Mouse (Mus musculus) forebrain, embryonic 12.5 days (tissue): ENCODE data around the gene Apoe. TPM values are rescaled to one million over a fixed set of nuclear protein-coding genes. Genes with fewer than 3 reads are reported as not detected.

Source experiments
- ATAC-seq: fragments of 200-750 bp; cut with Nextera tagmentation; 2 replicates; pipeline ENCODE4 v1.8.0; 2017; ENCODE audit warnings: moderate TSS enrichment; ENCODE audit not compliant: low FRiP score
- H3K27ac ChIP-seq: fragments of 300-500 bp; sonication (generic); 2 replicates; pipeline ENCODE4 v1.5.1; 2016; ENCODE audit warnings: mild to moderate bottlenecking
- H3K27me3 ChIP-seq: fragments of 300-500 bp; sonication (generic); 2 replicates; pipeline ENCODE4 v1.6.1; 2016; ENCODE audit warnings: mild to moderate bottlenecking
- H3K36me3 ChIP-seq: fragments of 300-500 bp; sonication (generic); replicated peaks from 2 replicates; pipeline ENCODE4 v1.6.1; 2016; ENCODE audit warnings: mild to moderate bottlenecking
- H3K4me1 ChIP-seq: fragments of 300-500 bp; sonication (generic); 2 replicates; pipeline ENCODE4 v1.6.1; 2016
- H3K4me2 ChIP-seq: fragments of 300-500 bp; sonication (generic); 2 replicates; pipeline ENCODE4 v1.6.1; 2016; ENCODE audit warnings: mild to moderate bottlenecking, moderate library complexity
- H3K4me3 ChIP-seq: fragments of 300-500 bp; sonication (generic); replicated peaks from 2 replicates; pipeline ENCODE4 v1.5.1; 2016; ENCODE audit warnings: mild to moderate bottlenecking
- H3K9ac ChIP-seq: fragments of 300-500 bp; sonication (generic); 2 replicates; pipeline ENCODE4 v1.6.1; 2016; ENCODE audit warnings: mild to moderate bottlenecking
- H3K9me3 ChIP-seq: fragments of 300-500 bp; sonication (generic); 2 replicates; pipeline ENCODE4 v1.6.1; 2016
- WGBS: fragments of 180-500 bp; shearing (Covaris S2); methylation state at CpG from one replicate; pipeline ENCODE4 v1.1.7; 2016; 5-methylcytosine and 5-hydroxymethylcytosine counted together
- polyA plus RNA-seq: library from polyadenylated mRNA; unstranded; fragments of >200 nt; fragmentation: Nextera tagmentation; extraction: Ambion mirVana; gene quantifications from 2 replicates; pipeline ENCODE4 v1.2.1, GENCODE M21; 2016

The Apoe gene
- polyA plus RNA-seq, 1 experiment from 2014 or later = 128 TPM

GRCm38 (mm10) chr7:19713598-19713997 is 14.6 kb upstream of the Apoe start:
- H3K4me2 ChIP-seq = peak overlapping the region; percentile 97; the same call in 1 of the 2 replicates
- H3K27ac ChIP-seq = no peak overlapping the region
- H3K9ac ChIP-seq = no peak overlapping the region
- WGBS = 87% methylated on average over 9 of the region's 9 CpGs
- peak overlapping the region; percentile 99; the same call in 1 of the 2 replicates for H3K4me3 ChIP-seq
- peaks cover 19% of the 10 kb centered on the region for H3K4me1 ChIP-seq
- no peaks in the 10 kb centered on the region for H3K9me3 ChIP-seq
- H3K27me3 ChIP-seq = no peaks in the 10 kb centered on the region
- H3K36me3 ChIP-seq = peaks cover 54% of the 10 kb centered on the region
- ATAC-seq = no peak

- Histone ChIP-seq H3K9me3 (no peaks in the 10 kb centered on the region), H3K4me1 (peaks cover 19% of the 10 kb centered on the region), H3K27me3 (no peaks in the 10 kb centered on the region), H3K4me2 (no peak overlapping the region), H3K27ac (no peak overlapping the region), H3K4me3 (no peak overlapping the region), H3K9ac (no peak overlapping the region), H3K36me3 (peaks cover 57% of the 10 kb centered on the region)
- 58% methylated on average over 4 of the region's 4 CpGs for WGBS
- no peak for ATAC-seq
These were observed 14.2 kb upstream of the Apoe start for GRCm38 (mm10) chr7:19713196-19713595.

- H3K9me3 ChIP-seq = no peaks in the 10 kb centered on the region
- peaks cover 19% of the 10 kb centered on the region for H3K4me1 ChIP-seq
- no peak for ATAC-seq
- peaks cover 62% of the 10 kb centered on the region for H3K36me3 ChIP-seq
- H3K27ac ChIP-seq = no peak overlapping the region
- no peak overlapping the region for H3K4me3 ChIP-seq
- no peak overlapping the region for H3K4me2 ChIP-seq
- no peak overlapping the region for H3K9ac ChIP-seq
- no peaks in the 10 kb centered on the region for H3K27me3 ChIP-seq
- 72% methylated on average over 4 of the region's 4 CpGs for WGBS
These were observed 13.4 kb upstream of the Apoe start for GRCm38 (mm10) chr7:19712414-19712813.

GRCm38 (mm10) chr7:19710650-19711049 is 11.7 kb upstream of the Apoe start:
- Histone ChIP-seq H3K9me3 (no peaks in the 10 kb centered on the region), H3K9ac (no peak overlapping the region), H3K4me2 (no peak overlapping the region), H3K27ac (no peak overlapping the region), H3K27me3 (no peaks in the 10 kb centered on the region), H3K4me1 (peaks cover 13% of the 10 kb centered on the region), H3K36me3 (peaks cover 70% of the 10 kb centered on the region), H3K4me3 (no peak overlapping the region)
- 94% methylated on average over 10 of the region's 10 CpGs for WGBS
- ATAC-seq = no peak

- H3K4me2 ChIP-seq = no peak overlapping the region
- no peak overlapping the region for H3K9ac ChIP-seq
- ATAC-seq = no peak
- H3K9me3 ChIP-seq = no peaks in the 10 kb centered on the region
- H3K27me3 ChIP-seq = no peaks in the 10 kb centered on the region
- H3K4me1 ChIP-seq = peaks cover 3% of the 10 kb centered on the region
- 95% methylated on average over 7 of the region's 7 CpGs for WGBS
- H3K4me3 ChIP-seq = no peak overlapping the region
- no peak overlapping the region for H3K27ac ChIP-seq
- H3K36me3 ChIP-seq = peaks cover 69% of the 10 kb centered on the region
These were observed 6.3 kb upstream of the Apoe start for GRCm38 (mm10) chr7:19705271-19705670.

- Histone ChIP-seq H3K9me3 (no peaks in the 10 kb centered on the region), H3K4me2 (no peak overlapping the region), H3K4me1 (peaks cover 5% of the 10 kb centered on the region), H3K36me3 (peaks cover 63% of the 10 kb centered on the region), H3K9ac (no peak overlapping the region), H3K27me3 (no peaks in the 10 kb centered on the region), H3K27ac (no peak overlapping the region), H3K4me3 (no peak overlapping the region)
- no peak for ATAC-seq
- WGBS = 87% methylated on average over 4 of the region's 4 CpGs
These were observed 5.5 kb upstream of the Apoe start for GRCm38 (mm10) chr7:19704475-19704874.

GRCm38 (mm10) chr7:19702859-19703555 is 4.0 kb upstream of the Apoe start:
- Histone ChIP-seq H3K4me1 (peaks cover 20% of the 10 kb centered on the region), H3K9me3 (no peaks in the 10 kb centered on the region), H3K4me2 (no peak overlapping the region), H3K36me3 (peaks cover 50% of the 10 kb centered on the region), H3K27ac (no peak overlapping the region), H3K9ac (no peak overlapping the region), H3K27me3 (0 out of 2 replicates have a peak, but pooled peaks cover 4% of the 10 kb centered on the region), H3K4me3 (no peak overlapping the region)
- no peak for ATAC-seq
- 93% methylated on average over 16 of the region's 16 CpGs for WGBS

- 0 out of 2 replicates have a peak, but pooled peaks cover 4% of the 10 kb centered on the region for H3K27me3 ChIP-seq
- H3K4me3 ChIP-seq = no peak overlapping the region
- peaks cover 21% of the 10 kb centered on the region for H3K4me1 ChIP-seq
- H3K9ac ChIP-seq = no peak overlapping the region
- peak; percentile 50; the same call in 1 of the 2 replicates for ATAC-seq
- H3K4me2 ChIP-seq = no peak overlapping the region
- H3K9me3 ChIP-seq = 0 out of 2 replicates have a peak, but pooled peaks cover 6% of the 10 kb centered on the region
- H3K36me3 ChIP-seq = peaks cover 43% of the 10 kb centered on the region
- 0 out of 2 replicates have a peak overlapping the region, but pooled peaks have one; percentile 42 for H3K27ac ChIP-seq
- 32% methylated on average over 22 of the region's 22 CpGs for WGBS
These were observed 2.2 kb upstream of the Apoe start for GRCm38 (mm10) chr7:19701069-19701761.

- Histone ChIP-seq H3K9ac (no peak overlapping the region), H3K27ac (peak overlapping the region; percentile 25; the same call in 1 of the 2 replicates)
- ATAC-seq = no peak
These were observed 1.5 kb upstream of the Apoe start for GRCm38 (mm10) chr7:19700299-19701068.

GRCm38 (mm10) chr7:19699827-19700148 is 800 bp upstream of the Apoe start:
- H3K27me3 ChIP-seq = 0 out of 2 replicates have a peak, but pooled peaks cover 4% of the 10 kb centered on the region
- H3K36me3 ChIP-seq = peaks cover 40% of the 10 kb centered on the region
- WGBS = 81% methylated on average over 4 of the region's 4 CpGs
- H3K9ac ChIP-seq = no peak overlapping the region
- no peak overlapping the region for H3K4me2 ChIP-seq
- peaks cover 21% of the 10 kb centered on the region for H3K4me1 ChIP-seq
- no peak for ATAC-seq
- H3K9me3 ChIP-seq = 0 out of 2 replicates have a peak, but pooled peaks cover 6% of the 10 kb centered on the region
- H3K27ac ChIP-seq = no peak overlapping the region
- H3K4me3 ChIP-seq = no peak overlapping the region

More at GRCm38 (mm10) chr7:19700299-19701068, 1.5 kb upstream of the Apoe start:
- H3K9me3 ChIP-seq = 0 out of 2 replicates have a peak, but pooled peaks cover 6% of the 10 kb centered on the region
- no peak overlapping the region for H3K4me3 ChIP-seq
- peaks cover 21% of the 10 kb centered on the region for H3K4me1 ChIP-seq
- peaks cover 45% of the 10 kb centered on the region for H3K36me3 ChIP-seq
- 66% methylated on average over 12 of the region's 12 CpGs for WGBS
- 0 out of 2 replicates have a peak, but pooled peaks cover 4% of the 10 kb centered on the region for H3K27me3 ChIP-seq
- no peak overlapping the region for H3K4me2 ChIP-seq

GRCm38 (mm10) chr7:19697949-19698906 is 760 bp downstream of the Apoe start:
- Histone ChIP-seq H3K27ac (no peak overlapping the region), H3K4me3 (peak overlapping the region; percentile 35), H3K9ac (peak overlapping the region; percentile 50), H3K9me3 (0 out of 2 replicates have a peak, but pooled peaks cover 6% of the 10 kb centered on the region), H3K4me1 (peaks cover 26% of the 10 kb centered on the region), H3K36me3 (peaks cover 25% of the 10 kb centered on the region), H3K4me2 (peak overlapping the region; percentile 64), H3K27me3 (0 out of 2 replicates have a peak, but pooled peaks cover 4% of the 10 kb centered on the region)
- ATAC-seq = no peak
- 3% methylated on average over 28 of the region's 28 CpGs for WGBS
